In genomic region chr16:84135651-84136200, GRCm38 (mm10) we compare ENCODE assay signal across 8 mouse cellular contexts.
DNase-seq lines count a peak whose midpoint lies in the region.

No protein-coding gene starts in this region.

- DNase-seq in embryo, embryonic 10 days (ENCODE audit: low spot score) = peak; percentile 28
- DNase-seq in embryo, embryonic 9.5 days (ENCODE audit: extremely low spot score) = no peak
- DNase-seq in right cerebral cortex, adult 2 months (ENCODE audit: low spot score in 2 of 2) = peak; percentile 47 to 68
- DNase-seq in right cerebral cortex, postnatal 25 days = no peak
- peak; percentile 36 to 40 for DNase-seq in left cerebral cortex, adult 18-20 months (ENCODE audit: low spot score in 2 of 2)
- no peak for DNase-seq in urinary bladder, postnatal 25 days (ENCODE audit: low spot score)
- DNase-seq in thymus, postnatal 10 days (ENCODE audit: low spot score in 2 of 2) = no peak
- no peak for DNase-seq in yolk sac, embryonic 10.5 days (ENCODE audit: low spot score)

Comparison
In these comparisons a context has a peak if more than half of its experiments do, and no peak if none do; other contexts are left out.
1. DNase-seq: peak in embryo, embryonic 10 days (single experiment), right cerebral cortex, adult 2 months (2 of 2) and left cerebral cortex, adult 18-20 months (2 of 2); none in embryo, embryonic 9.5 days (single experiment), right cerebral cortex, postnatal 25 days (single experiment), urinary bladder, postnatal 25 days (single experiment), thymus, postnatal 10 days (0 of 2) and yolk sac, embryonic 10.5 days (single experiment).